Mouse (Mus musculus): ENCODE data around the gene H60b. TPM values are rescaled to one million over a fixed set of nuclear protein-coding genes. Genes with fewer than 3 reads are reported as not detected.
"Not testable (repeated sequence)": the region's sequence is repeated elsewhere in the genome, so short reads cannot be mapped to it uniquely, and the experiment has no call there.

Gene H60b
- polyA plus RNA-seq, 1 experiment from 2014 or later: 0.48 TPM

GRCm38 (mm10) chr10:22172431-22173334 is 14.3 kb downstream of the H60b start:
- not testable (repeated sequence) for H3K4me3 ChIP-seq, H3K9ac ChIP-seq

GRCm38 (mm10) chr10:22173335-22174189 is 15.2 kb downstream of the H60b start:
- peak overlapping the region; percentile 44 for H3K4me2 ChIP-seq (replicated peaks)
- WGBS: 14% methylated on average over 11 of the region's 17 CpGs
- not testable (repeated sequence) for H3K9me3 ChIP-seq; H3K27ac ChIP-seq; H3K4me1 ChIP-seq; H3K36me3 ChIP-seq; H3K27me3 ChIP-seq (replicated peaks); H3K4me3 ChIP-seq; H3K9ac ChIP-seq
- peak; percentile 82 for ATAC-seq (ENCODE audit: low FRiP score, low read depth)

More at GRCm38 (mm10) chr10:22172431-22173334, 14.3 kb downstream of the H60b start:
- H3K27me3 ChIP-seq (replicated peaks); H3K9me3 ChIP-seq; H3K36me3 ChIP-seq; H3K27ac ChIP-seq; H3K4me1 ChIP-seq: not testable (repeated sequence)
- H3K4me2 ChIP-seq (replicated peaks): peak overlapping the region; percentile 44
- WGBS: 48% methylated on average over 5 of the region's 5 CpGs
- ATAC-seq (ENCODE audit: low FRiP score, low read depth): 0 out of 2 replicates have a peak, but pooled peaks have one; percentile 7

- WGBS: 84% methylated on average over 2 of the region's 2 CpGs
- H3K27me3 ChIP-seq (replicated peaks); H3K27ac ChIP-seq; H3K4me1 ChIP-seq; H3K4me3 ChIP-seq; H3K9ac ChIP-seq; H3K36me3 ChIP-seq; H3K4me2 ChIP-seq (replicated peaks); ATAC-seq (ENCODE audit: low FRiP score, low read depth); H3K9me3 ChIP-seq: not testable (repeated sequence)
These were observed 15.8 kb downstream of the H60b start for GRCm38 (mm10) chr10:22174190-22174487.

GRCm38 (mm10) chr10:22176515-22176914 is 18.1 kb downstream of the H60b start:
- not testable (repeated sequence) for H3K27ac ChIP-seq; H3K36me3 ChIP-seq; ATAC-seq (ENCODE audit: low FRiP score, low read depth); H3K4me3 ChIP-seq; H3K4me2 ChIP-seq (replicated peaks); H3K4me1 ChIP-seq; H3K27me3 ChIP-seq (replicated peaks); H3K9ac ChIP-seq; H3K9me3 ChIP-seq
- 88% methylated on average over 2 of the region's 2 CpGs for whole genome bisulfite sequencing

GRCm38 (mm10) chr10:22191035-22191434 is 32.6 kb downstream of the H60b start:
- H3K4me3 ChIP-seq; H3K27me3 ChIP-seq (replicated peaks); H3K4me1 ChIP-seq; H3K9me3 ChIP-seq; H3K36me3 ChIP-seq; H3K27ac ChIP-seq; H3K9ac ChIP-seq: not testable (repeated sequence)
- peak; percentile 92 for ATAC-seq (ENCODE audit: low FRiP score, low read depth)
- H3K4me2 ChIP-seq (replicated peaks): peak overlapping the region; percentile 35; the same call in 1 of the 2 replicates
- WGBS: 2% methylated on average over 6 of the region's 10 CpGs

GRCm38 (mm10) chr10:22201352-22201751 is 43.0 kb downstream of the H60b start:
- H3K9ac ChIP-seq; H3K4me1 ChIP-seq; H3K36me3 ChIP-seq; ATAC-seq (ENCODE audit: low FRiP score, low read depth); H3K27me3 ChIP-seq (replicated peaks); H3K9me3 ChIP-seq; H3K4me3 ChIP-seq; H3K27ac ChIP-seq; H3K4me2 ChIP-seq (replicated peaks): not testable (repeated sequence)
- WGBS: 83% methylated on average over 3 of the region's 3 CpGs

GRCm38 (mm10) chr10:22202784-22203583 is 44.6 kb downstream of the H60b start:
- WGBS: no CpG with 5 or more reads among the region's 2 CpGs
- ATAC-seq (ENCODE audit: low FRiP score, low read depth): not testable (repeated sequence)

GRCm38 (mm10) chr10:22206443-22206842 is 48.1 kb downstream of the H60b start:
- not testable (repeated sequence) for H3K4me1 ChIP-seq; H3K9ac ChIP-seq; ATAC-seq (ENCODE audit: low FRiP score, low read depth); H3K9me3 ChIP-seq; H3K36me3 ChIP-seq; H3K4me3 ChIP-seq; H3K27me3 ChIP-seq (replicated peaks); H3K4me2 ChIP-seq (replicated peaks); H3K27ac ChIP-seq
- WGBS: 67% methylated on average over 1 of the region's 1 CpGs

More at GRCm38 (mm10) chr10:22202784-22203583, 44.6 kb downstream of the H60b start:
- not testable (repeated sequence) for H3K9me3 ChIP-seq; H3K27me3 ChIP-seq (replicated peaks); H3K9ac ChIP-seq; H3K27ac ChIP-seq; H3K4me1 ChIP-seq; H3K36me3 ChIP-seq; H3K4me2 ChIP-seq (replicated peaks); H3K4me3 ChIP-seq

- H3K27ac ChIP-seq; H3K36me3 ChIP-seq; H3K4me1 ChIP-seq; H3K9me3 ChIP-seq; H3K9ac ChIP-seq; H3K4me3 ChIP-seq; H3K27me3 ChIP-seq (replicated peaks); H3K4me2 ChIP-seq (replicated peaks): not testable (repeated sequence)
- peak; percentile 68 for ATAC-seq (ENCODE audit: low FRiP score, low read depth)
- 0% methylated on average over 7 of the region's 11 CpGs for WGBS
These were observed 53.8 kb downstream of the H60b start for GRCm38 (mm10) chr10:22212012-22212696.

GRCm38 (mm10) chr10:22223474-22224349 is 65.3 kb downstream of the H60b start:
- H3K27me3 ChIP-seq (replicated peaks); H3K4me1 ChIP-seq; H3K4me2 ChIP-seq (replicated peaks); H3K4me3 ChIP-seq; H3K27ac ChIP-seq; H3K9me3 ChIP-seq; H3K9ac ChIP-seq; H3K36me3 ChIP-seq: not testable (repeated sequence)
- ATAC-seq (ENCODE audit: low FRiP score, low read depth): peak; percentile 87
- WGBS: no CpG with 5 or more reads among the region's 7 CpGs

GRCm38 (mm10) chr10:22265060-22265459 is 106.7 kb downstream of the H60b start:
- Histone ChIP-seq H3K4me3 (no peak overlapping the region), H3K36me3 (no peaks in the 10 kb centered on the region), H3K4me2 (replicated peaks) (no peak overlapping the region), H3K27ac (no peak overlapping the region), H3K9me3 (peaks cover 9% of the 10 kb centered on the region; the same call in 1 of the 2 replicates), H3K27me3 (replicated peaks) (no peaks in the 10 kb centered on the region), H3K4me1 (no peaks in the 10 kb centered on the region), H3K9ac (no peak overlapping the region)
- ATAC-seq (ENCODE audit: low FRiP score, low read depth): no peak
- WGBS: 93% methylated on average over 8 of the region's 8 CpGs
